Mouse (Mus musculus): Measurements from ENCODE around the gene Ctps.
"Not testable (repeated sequence)": the region's sequence is repeated elsewhere in the genome, so short reads cannot be mapped to it uniquely, and the experiment has no call there.

Gene Ctps

GRCm38 (mm10) chr4:120569486-120570437 lies at the start of gene Ctps:
Gene Ctps, minus strand, starts transcription at chr4:120570276.
- peak; percentile 94 to 95 for DNase-seq

GRCm38 (mm10) chr4:120616199-120617025 lies 46.3 kb upstream of the Ctps start:
- DNase-seq: peak; percentile 11 to 32

GRCm38 (mm10) chr4:120615528-120616081 lies 45.5 kb upstream of the Ctps start:
- DNase-seq: peak; percentile 16 to 33

- no peak for DNase-seq
Measured at GRCm38 (mm10) chr4:120614644-120615043, 44.6 kb upstream of the Ctps start.

- peak in 1 of 2 experiments; percentile 31 for DNase-seq
Measured at GRCm38 (mm10) chr4:120613691-120614329, 43.7 kb upstream of the Ctps start.

GRCm38 (mm10) chr4:120612304-120613080 lies 42.4 kb upstream of the Ctps start:
- DNase-seq: peak in 1 of 2 experiments; percentile 9

GRCm38 (mm10) chr4:120611005-120611404 lies 40.9 kb upstream of the Ctps start:
- no peak for DNase-seq

GRCm38 (mm10) chr4:120606941-120607340 lies 36.9 kb upstream of the Ctps start:
- no peak for DNase-seq

- no peak for DNase-seq
Measured at GRCm38 (mm10) chr4:120602669-120603068, 32.6 kb upstream of the Ctps start.

GRCm38 (mm10) chr4:120601774-120602173 lies 31.7 kb upstream of the Ctps start:
- no peak for DNase-seq

GRCm38 (mm10) chr4:120598922-120599321 lies 28.8 kb upstream of the Ctps start:
- no peak for DNase-seq

- not testable (repeated sequence) for DNase-seq
Measured at GRCm38 (mm10) chr4:120596210-120596609, 26.1 kb upstream of the Ctps start.

- no peak for DNase-seq
Measured at GRCm38 (mm10) chr4:120590973-120591372, 20.9 kb upstream of the Ctps start.

- peak; percentile 60 to 71 for DNase-seq
Measured at GRCm38 (mm10) chr4:120589815-120590422, 19.8 kb upstream of the Ctps start.

GRCm38 (mm10) chr4:120589070-120589469 lies 19.0 kb upstream of the Ctps start:
- DNase-seq: no peak

- no peak for DNase-seq
Measured at GRCm38 (mm10) chr4:120588445-120588844, 18.4 kb upstream of the Ctps start, which contains the start of gene Gm8439. Gene Gm8439, plus strand, starts transcription at chr4:120588745.

- DNase-seq: no peak
Measured at GRCm38 (mm10) chr4:120586986-120587385, 16.9 kb upstream of the Ctps start.

GRCm38 (mm10) chr4:120581711-120582110 lies 11.6 kb upstream of the Ctps start:
- DNase-seq: no peak

- no peak for DNase-seq
Measured at GRCm38 (mm10) chr4:120580894-120581293, 10.8 kb upstream of the Ctps start.

- DNase-seq: no peak
Measured at GRCm38 (mm10) chr4:120571691-120572090, 1.6 kb upstream of the Ctps start.

GRCm38 (mm10) chr4:120571070-120571464 lies 991 bp upstream of the Ctps start:
- DNase-seq: no peak
